ENCODE assay signal across 8 mouse cellular contexts in genomic region chr14:27338034-27338708, GRCm38 (mm10).
DNase-seq lines count a peak whose midpoint lies in the region; ATAC-seq and TF ChIP-seq lines count a peak whose summit lies in the region.

No protein-coding gene starts in this region.

- DNase-seq in adrenal gland, postnatal 14 days, result peak; percentile 56
- no peak for DNase-seq in adrenal gland, adult 18-20 months (ENCODE audit: low spot score in 2 of 2)
- DNase-seq in brain, adult 2 months (ENCODE audit: low read depth, low spot score), result peak; percentile 84
- DNase-seq in heart, postnatal 0 days (ENCODE audit: low spot score), result peak; percentile 74
- DNase-seq in retina, adult 2 months (ENCODE audit: low read depth, low spot score), result peak; percentile 28
- no peak for DNase-seq in ovary, postnatal 36 days (ENCODE audit: low spot score)

- H3K4me1 ChIP-seq in liver, embryonic 16.5 days (ENCODE audit: control insufficient read depth, low read depth, low read length), result peaks cover 10% of the 10 kb centered on the region
- H3K4me1 ChIP-seq in liver, embryonic 12.5 days, result peaks cover 26% of the 10 kb centered on the region
- H3K4me1 ChIP-seq in heart, postnatal 0 days (ENCODE audit: control insufficient read depth, insufficient read depth), result peaks cover 33% of the 10 kb centered on the region

- WGBS in liver, embryonic 16.5 days (ENCODE audit: insufficient replicate concordance), result 25% methylated on average over 12 of the region's 12 CpGs
- 27% methylated on average over 12 of the region's 12 CpGs for WGBS in liver, embryonic 12.5 days (ENCODE audit: insufficient replicate concordance)
- 27% methylated on average over 12 of the region's 12 CpGs for WGBS in heart, postnatal 0 days

- H3K9ac ChIP-seq in liver, embryonic 16.5 days (ENCODE audit: low read depth, low read length), result no peak overlapping the region
- H3K9ac ChIP-seq in liver, embryonic 12.5 days, result no peak overlapping the region
- no peak overlapping the region for H3K9ac ChIP-seq in heart, postnatal 0 days (replicated peaks; ENCODE audit: low read depth, low read length)

- no peak overlapping the region for H3K27ac ChIP-seq in liver, embryonic 16.5 days (ENCODE audit: low read length)
- no peak overlapping the region for H3K27ac ChIP-seq in liver, embryonic 12.5 days
- no peak overlapping the region for H3K27ac ChIP-seq in heart, postnatal 0 days (ENCODE audit: low read depth)

- no peaks in the 10 kb centered on the region for H3K9me3 ChIP-seq in liver, embryonic 16.5 days (replicated peaks; ENCODE audit: control insufficient read depth, low read length)
- H3K9me3 ChIP-seq in liver, embryonic 12.5 days (replicated peaks), result no peaks in the 10 kb centered on the region
- H3K9me3 ChIP-seq in heart, postnatal 0 days (replicated peaks; ENCODE audit: control insufficient read depth, low read length), result no peaks in the 10 kb centered on the region

- peak overlapping the region; percentile 79; the same call in 1 of the 2 replicates for H3K4me2 ChIP-seq in liver, embryonic 16.5 days (ENCODE audit: low read depth, low read length)
- no peak overlapping the region for H3K4me2 ChIP-seq in liver, embryonic 12.5 days
- peak overlapping the region; percentile 79; the same call in 1 of the 2 replicates for H3K4me2 ChIP-seq in heart, postnatal 0 days (ENCODE audit: low read depth, low read length)

- TF ChIP-seq EP300 in heart, postnatal 0 days (IDR thresholded peaks at IDR 0.05; ENCODE audit: low read depth), result no peak

- ATAC-seq in liver, embryonic 16.5 days (ENCODE audit: low read depth), result no peak
- no peak for ATAC-seq in liver, embryonic 12.5 days
- ATAC-seq in heart, postnatal 0 days (ENCODE audit: insufficient read depth, low read depth), result no peak

- peaks cover 3% of the 10 kb centered on the region; the same call in 1 of the 2 replicates for H3K27me3 ChIP-seq in liver, embryonic 16.5 days (ENCODE audit: control insufficient read depth, insufficient read depth, low read depth, low read length)
- peaks cover 33% of the 10 kb centered on the region for H3K27me3 ChIP-seq in liver, embryonic 12.5 days (replicated peaks)
- H3K27me3 ChIP-seq in heart, postnatal 0 days (ENCODE audit: control insufficient read depth, insufficient read depth, low read length), result no peaks in the 10 kb centered on the region

- TF ChIP-seq CTCF in heart, postnatal 0 days (IDR thresholded peaks at IDR 0.05; ENCODE audit: low read depth), result peak; percentile 46

- peak overlapping the region; percentile 11; the same call in 1 of the 2 replicates for H3K4me3 ChIP-seq in liver, embryonic 16.5 days (ENCODE audit: low read depth, low read length)
- H3K4me3 ChIP-seq in liver, embryonic 12.5 days, result no peak overlapping the region
- H3K4me3 ChIP-seq in heart, postnatal 0 days (ENCODE audit: low read depth, low read length), result peak overlapping the region; percentile 54; the same call in 1 of the 2 replicates

- H3K36me3 ChIP-seq in liver, embryonic 16.5 days (ENCODE audit: control insufficient read depth, insufficient read depth), result no peaks in the 10 kb centered on the region
- H3K36me3 ChIP-seq in liver, embryonic 12.5 days, result no peaks in the 10 kb centered on the region
- no peaks in the 10 kb centered on the region for H3K36me3 ChIP-seq in heart, postnatal 0 days (replicated peaks; ENCODE audit: control insufficient read depth, insufficient read depth, low read length)

Comparison
In these comparisons a context has a peak if more than half of its experiments do, and no peak if none do; other contexts are left out.
1. DNase-seq: peak in adrenal gland, postnatal 14 days (single experiment), brain, adult 2 months (single experiment), heart, postnatal 0 days (single experiment) and retina, adult 2 months (single experiment); none in adrenal gland, adult 18-20 months (0 of 2) and ovary, postnatal 36 days (single experiment).